Mouse (Mus musculus) layer of hippocampus, postnatal 25 days (tissue): ENCODE data around the gene Gm28891. TPM values are rescaled to one million over a fixed set of nuclear protein-coding genes. Genes with fewer than 3 reads are reported as not detected.
"Not testable (repeated sequence)": the region's sequence is repeated elsewhere in the genome, so short reads cannot be mapped to it uniquely, and the experiment has no call there.

Experiments used
- DNase-seq, 2 experiments: peaks; one replicate each; pipeline ENCODE4 v3.0.0; 2022; ENCODE audit warnings: mixed read lengths in 2 of 2, low spot score in 1 of 2; ENCODE audit errors: extremely low spot score in 1 of 2
- total RNA-seq, 2 experiments: library from RNA; stranded (reverse); gene quantifications; 2 replicates each; pipeline ENCODE4 v1.2.3; 2021

Gene Gm28891
- not detected for total RNA-seq

DNA sequence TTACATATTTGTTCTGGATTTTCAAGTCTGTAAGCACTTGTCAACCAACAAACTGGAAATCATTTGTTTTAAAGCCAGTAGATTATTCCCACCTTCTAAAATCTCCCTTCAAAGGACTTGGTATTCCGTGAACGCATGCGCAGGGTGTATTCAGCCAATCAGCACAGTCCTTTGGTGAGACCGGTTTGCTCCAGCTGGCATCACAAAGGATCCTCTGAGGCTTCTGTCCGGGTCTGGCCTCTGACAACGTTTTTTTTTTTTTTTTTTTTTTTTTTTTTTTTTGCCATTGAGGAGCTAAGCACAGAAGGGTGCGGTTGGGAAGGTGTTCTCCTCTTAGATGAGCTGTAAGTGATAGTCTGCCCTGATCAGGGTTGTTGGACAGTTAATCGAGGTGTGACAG lies at the start of gene Gm28891:
Gm28891 (plus strand) TSS at position 301 of the 400 bp plus-strand sequence.
- DNase-seq: not testable (repeated sequence)
